Mouse (Mus musculus) induced T-regulatory cell, adult 2 months (primary cell): ENCODE results near the gene Cutc.

ENCODE experiments used
- DNase-seq: peaks from one replicate; pipeline ENCODE4 v3.0.0-alpha.2; 2012; ENCODE audit warnings: low read depth

Gene Cutc

DNA sequence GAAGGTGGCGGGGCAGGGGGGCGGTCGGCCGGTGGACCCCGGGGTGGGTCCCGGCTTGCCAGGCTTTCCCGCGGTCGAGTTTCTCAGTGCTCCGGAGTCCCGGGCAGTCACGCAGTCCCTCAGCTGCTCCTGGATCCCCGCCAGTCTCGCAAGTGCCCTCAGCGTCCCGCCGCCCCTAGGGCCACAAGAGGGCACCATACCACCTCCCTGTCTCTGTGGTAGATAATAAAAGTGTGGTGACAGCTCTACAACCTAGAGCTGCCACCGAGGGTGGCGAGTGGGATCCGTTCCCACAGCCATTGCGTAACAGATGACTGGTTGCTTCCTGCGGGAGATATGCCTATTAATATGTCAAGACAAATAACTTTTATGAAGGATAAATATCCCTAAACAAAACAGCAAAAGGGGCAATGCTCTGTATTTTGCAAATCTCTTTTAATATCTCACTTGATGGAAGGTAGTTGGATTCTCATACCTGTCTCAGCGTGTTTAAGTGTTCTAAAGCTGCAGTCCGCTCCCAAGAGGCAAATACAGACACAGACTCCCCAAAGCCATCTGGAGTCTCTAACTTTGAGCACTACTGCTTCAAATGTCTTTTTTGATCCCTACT, 535 bp downstream of the Cutc start:
- peak; percentile 90 for DNase-seq

DNA sequence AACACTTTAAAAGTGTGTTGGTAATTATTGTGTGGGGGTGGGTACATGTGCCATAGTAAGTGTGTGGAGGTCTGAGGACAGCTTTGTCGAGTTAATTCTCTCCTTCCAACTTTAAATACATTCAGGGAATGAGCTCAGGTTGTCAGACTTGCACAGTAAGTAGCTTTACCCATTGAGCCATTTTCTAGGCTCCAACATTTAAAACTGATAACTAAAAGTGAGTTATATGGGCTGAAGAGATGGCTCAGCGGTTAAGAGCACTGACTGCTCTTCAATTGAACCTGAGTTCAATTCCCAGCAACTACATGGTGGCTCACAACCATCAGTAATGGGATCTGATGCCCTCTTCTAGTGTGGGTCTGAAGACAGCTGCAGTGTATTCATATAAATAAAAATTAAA, 1.4 kb downstream of the Cutc start:
- no peak for DNase-seq

DNA sequence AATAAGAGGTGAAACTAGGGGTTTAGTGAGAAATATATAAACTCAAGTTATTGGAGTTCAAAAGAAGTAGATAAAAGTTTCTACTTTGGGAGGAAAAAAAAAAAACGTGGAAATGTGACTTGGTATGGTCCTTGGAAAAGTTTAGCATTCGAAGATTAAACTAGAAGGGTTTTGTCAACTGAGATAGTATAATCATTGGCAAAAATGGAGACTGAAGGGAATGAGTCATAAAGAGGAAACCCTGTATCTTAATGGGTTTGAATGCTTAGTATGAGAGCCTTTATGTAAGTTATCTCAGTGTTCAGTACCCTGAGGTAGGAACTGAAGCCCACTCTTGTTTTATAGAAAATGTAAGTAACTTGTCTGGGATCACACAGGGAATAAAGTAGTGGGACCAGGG, 2.1 kb downstream of the Cutc start:
- DNase-seq, result no peak

DNA sequence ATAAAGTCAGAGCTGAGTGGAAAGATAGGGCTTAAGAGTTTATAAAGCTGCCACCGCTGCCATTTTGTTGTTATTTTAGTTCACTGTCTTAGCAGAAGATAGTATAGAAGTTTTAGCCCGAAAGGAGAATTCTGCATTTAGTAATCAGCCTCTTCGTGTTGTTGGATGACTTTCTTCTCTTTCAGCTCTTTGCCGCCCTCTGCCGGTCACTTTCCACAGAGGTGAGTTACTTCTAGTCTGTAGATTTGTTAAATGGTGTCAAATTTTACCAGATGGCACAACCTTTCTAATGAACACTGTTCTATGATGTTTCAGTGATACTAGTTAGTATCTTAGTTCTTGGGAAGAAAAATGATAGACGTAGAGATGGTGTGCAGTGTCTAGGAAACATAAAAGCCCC, 7.7 kb downstream of the Cutc start:
- peak; percentile 91 for DNase-seq

DNA sequence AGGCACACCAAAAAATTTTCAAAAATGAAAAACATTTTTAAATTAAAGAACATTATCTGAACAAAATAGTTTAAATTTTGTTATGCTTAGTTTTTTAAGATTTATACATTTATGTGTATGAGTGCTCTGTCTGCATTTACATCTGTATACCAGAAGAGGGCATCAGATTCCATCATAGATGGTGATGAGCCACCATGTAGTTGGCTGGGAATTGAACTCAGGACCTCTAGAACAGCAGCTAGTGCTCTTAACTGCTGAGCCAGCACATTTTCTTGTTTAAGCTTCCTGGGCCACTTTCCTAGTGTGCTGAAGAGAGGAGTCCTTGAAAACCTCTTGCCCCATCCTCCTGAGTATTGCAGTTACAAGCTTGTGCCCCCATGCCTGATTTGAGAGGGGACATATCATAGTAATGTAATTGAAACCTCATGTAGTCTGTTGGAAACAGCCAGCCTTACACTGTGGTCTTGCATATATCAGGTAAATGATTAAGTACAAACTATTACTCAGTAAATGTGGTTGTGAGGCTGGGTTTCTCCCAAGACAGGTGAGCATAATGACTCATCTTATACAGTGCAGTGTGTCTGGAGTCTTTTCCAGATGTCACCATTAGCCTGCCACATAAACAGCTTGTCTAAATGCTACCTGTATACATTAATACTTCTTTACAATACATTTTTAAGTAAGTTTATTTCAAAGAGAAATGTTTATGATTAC, 8.9 kb downstream of the Cutc start:
- DNase-seq, result no peak

DNA sequence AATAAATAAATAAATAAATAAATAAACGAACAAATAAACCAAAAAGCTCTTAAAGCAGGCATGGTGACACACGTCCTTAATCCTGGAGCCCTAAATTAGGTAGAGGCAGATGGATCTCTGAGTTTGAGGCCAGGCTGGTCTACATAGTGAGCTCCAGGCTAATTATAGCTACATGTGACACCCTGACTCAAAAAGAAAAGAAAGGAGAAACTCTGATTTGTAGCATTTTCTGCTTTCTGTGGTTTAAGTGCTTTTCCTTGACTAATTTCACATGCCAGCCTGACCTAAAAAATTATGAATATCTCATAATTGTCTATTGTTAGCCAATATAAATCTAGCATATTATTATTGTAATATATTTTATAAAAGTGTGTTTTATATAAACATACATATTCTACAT, 9.6 kb downstream of the Cutc start:
- no peak for DNase-seq

DNA sequence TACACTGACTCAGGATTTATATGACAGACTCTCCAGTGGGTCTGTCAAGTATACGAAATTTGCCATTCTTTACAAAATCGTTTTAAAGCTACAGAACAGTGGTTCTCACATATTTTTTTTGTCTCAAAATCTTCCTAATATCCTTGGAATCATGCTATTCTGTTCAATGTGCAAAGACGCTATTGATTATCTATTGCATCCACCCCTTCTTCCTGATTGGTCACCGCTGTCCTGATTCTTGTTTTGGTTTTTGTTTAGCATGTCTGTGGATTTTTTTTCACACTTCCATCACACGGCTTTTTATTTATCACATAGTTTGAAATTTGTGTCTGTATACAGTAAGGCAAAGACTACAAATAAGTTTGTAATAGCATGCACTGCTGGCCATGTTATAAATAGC, 13.7 kb downstream of the Cutc start:
- no peak for DNase-seq

DNA sequence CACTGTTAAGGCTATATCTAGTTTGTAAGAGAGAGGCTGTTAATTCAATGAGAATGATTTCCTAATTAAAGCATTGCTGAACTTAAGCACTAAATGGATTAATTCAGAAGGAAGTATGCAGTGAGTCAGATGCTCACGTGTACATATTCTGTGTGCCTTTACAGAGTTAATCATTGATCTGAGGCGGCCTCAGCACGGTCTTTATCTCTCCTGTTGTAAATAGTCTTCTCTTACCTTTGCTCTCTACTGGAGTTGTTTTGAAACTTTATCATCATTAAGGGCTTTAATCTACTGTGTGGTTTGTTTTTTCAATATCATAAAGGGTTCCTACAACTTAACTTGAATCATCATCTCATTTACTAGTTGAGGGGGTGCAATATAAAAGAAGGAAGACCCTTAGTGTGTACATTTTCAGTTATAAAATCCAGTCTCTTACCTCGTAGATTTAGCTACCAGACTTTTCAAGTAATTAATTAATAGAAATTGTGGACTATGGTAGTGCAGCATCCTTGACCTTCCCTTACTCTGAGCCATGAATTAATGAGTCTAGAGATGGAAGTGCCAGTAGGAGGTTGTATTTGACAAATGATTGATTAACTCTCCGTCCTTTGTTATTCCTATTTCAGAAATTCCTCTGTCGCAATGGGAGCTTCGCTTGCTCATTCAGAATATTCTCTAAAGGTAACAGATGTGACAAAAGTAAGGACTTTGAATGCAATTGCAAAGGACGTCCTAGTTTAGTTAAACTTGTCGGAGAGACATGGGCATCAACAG, 14.9 kb downstream of the Cutc start:
- no peak for DNase-seq

DNA sequence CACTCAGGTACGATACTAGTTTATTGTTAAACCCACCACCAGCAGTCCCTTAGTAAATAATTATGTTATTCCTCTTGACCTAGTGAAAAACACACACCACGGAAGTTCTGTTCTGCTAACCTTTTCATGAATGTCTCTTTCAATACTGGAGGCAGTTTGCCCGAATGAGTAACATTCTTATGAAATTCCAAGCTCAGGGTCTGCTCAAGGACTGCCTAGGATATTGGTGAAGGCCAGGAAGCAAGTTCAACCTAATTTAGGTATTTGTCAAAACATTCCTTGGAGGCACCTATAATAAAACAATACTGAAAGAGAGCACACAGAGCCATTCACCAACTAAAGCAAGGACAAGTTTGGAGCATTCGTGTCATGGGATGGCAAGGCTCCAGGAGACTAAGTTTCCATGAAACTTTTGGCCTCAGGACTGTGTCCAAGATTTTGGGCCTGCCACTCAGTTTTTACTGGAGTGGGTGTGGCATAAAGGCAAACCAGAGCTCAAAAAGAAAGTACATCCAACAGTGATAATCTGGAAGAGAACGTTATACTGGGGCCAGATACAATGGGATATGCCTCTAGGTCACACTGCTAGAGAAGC, 16.7 kb downstream of the Cutc start:
- no peak for DNase-seq

DNA sequence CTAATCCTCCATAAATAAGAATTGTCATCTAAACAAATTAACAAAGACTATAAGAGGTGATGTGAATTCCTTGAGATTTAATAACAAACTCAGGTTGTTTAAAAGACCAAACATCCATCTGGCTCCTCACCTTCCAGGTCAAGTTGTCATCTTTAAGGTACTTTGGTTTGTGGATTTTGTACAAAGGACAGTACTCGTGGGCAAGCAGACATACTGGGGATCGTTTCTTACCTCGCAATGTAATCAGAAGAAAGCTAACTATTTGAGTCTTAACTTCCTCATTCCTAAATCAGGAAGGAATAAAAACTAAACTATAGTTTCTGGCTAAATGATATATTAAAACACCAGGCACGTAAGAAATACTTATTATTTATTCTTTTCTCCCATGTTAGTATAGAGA, 17.8 kb downstream of the Cutc start:
- DNase-seq, result no peak

DNA sequence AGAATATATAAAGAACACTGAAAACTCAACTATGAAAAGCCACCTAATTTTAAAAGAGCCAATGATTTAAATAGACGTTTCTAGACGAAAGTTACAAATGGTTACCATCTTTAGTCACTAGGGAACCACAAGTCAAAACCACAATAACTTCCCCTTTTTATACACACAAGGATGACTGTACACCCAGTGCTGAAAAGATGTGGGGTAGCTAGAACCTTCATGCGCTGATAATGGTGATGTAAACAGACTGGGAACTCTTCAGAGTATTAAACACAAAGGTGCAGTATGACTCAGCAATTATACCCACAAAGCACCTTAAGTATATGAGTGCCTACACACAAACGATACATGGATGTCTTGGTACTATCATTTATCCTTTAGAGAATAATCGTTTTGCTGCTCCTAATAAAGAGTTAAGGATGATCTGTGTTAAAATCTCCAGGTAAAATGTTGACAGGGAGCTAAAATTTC, 18.7 kb downstream of the Cutc start:
- DNase-seq, result peak; percentile 71

DNA sequence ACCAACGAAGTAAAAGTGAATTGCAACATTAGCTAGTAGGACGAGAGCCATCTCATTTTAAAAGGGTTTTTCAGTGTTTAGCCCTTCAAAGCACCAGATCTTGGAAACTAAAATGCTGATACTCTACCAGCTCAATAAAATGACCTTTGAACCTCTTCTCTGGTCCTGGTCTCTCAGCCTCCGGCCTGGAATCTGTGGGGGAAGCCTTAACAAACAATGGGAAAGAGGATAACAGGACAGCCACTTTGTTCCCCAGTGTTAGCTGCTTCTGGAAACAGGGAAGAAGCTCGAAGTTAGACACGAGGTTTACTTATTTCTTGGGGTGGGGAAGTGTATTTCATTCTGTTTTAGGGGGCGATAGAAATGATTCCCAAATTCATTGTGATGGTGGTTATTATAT, 19.5 kb downstream of the Cutc start:
- DNase-seq, result no peak

DNA sequence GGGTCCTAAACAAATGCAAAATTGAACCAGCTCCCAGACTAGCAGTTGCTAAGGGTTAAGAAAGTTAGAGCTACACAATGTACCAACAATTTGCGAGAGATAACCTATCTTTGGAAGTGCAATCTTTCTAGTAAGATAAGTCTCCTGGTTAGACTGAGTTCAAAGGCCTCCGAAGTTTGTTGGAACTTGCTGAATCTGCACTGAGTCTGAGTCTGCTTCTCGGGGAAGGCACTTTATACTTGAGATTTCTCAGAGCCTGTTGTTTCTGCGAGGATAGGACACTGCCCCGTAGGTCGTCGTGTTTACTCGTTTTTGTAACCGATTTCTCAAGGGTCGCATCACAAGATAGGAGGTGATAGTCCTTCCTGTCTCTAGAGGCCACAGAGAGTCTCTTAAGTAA, 22.6 kb downstream of the Cutc start:
- DNase-seq, result no peak

DNA sequence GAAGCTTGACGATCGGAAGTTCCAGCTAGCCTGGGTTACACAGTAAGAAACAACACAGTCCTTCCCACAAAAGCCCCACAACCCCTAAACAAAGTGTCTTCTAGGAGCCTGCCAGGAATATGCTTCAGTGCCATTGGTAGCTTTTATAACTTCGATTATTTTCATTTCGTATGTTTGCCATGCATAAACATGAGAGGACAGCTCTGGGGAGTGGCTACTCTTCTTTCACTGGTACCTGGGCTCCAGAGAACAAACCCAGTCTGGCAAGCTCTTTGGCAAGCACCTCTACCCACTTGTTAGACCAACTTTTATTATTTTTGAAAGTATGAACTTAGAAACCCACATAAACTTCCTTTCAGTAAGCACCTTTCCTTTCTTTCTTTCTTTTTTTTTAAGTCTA, 23.8 kb downstream of the Cutc start:
- DNase-seq, result no peak

DNA sequence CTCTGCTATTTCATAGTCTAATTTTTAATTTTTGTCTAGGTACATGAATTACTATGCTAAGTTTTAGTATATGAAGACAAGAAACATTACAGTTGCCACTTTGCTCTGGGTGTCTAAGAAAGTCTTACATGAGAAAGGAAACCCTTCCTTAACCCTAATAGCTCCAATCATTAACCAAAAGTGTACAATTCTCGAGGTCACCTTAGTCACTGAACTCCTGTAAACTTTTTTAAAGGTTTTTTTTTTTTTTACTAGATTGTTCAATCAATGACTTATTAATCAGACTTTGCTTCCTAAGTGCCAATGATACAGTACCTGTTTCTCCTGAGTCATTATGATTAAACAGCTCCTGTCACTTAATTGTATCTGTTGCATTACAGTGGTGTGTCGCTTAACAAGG, 24.5 kb downstream of the Cutc start:
- DNase-seq, result no peak

DNA sequence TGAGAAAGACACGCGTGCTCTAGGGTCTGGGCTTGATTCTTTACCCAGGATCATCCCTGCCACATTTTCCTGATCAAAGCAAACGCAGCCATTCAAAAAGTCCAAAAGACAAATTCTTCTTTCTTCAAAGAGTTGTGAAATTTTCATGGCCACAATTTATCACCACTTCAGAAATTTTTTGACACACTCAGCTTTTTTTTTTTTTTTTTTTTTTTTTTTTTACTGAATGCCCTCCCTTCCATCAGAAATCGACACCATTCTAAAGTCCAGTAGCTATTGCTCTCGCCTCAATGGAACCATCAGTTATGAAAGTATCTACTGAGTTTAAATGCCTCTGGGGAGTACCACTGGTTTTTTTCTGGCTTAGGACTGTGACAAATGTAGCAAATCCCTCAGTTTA, 27.6 kb downstream of the Cutc start:
- DNase-seq, result no peak

DNA sequence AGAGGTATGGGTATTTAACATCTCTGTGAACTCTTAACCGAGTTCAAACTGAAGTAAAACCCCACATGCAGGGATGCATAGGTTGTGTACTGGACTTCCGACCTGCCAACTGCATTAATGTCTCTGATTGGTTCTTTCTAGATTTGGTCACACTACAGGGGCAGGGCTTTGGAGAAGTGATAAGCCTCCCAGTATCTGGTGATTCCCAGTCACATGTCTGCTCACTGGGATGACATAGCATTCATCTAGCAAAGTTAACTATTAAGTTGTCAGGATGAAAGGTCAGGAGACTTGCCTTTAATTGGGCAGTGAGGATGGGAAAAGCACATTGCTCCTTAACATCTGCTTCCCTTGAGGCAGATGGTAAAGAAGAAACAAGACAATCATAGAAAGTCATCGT, 29.2 kb downstream of the Cutc start, which contains the start of gene Abcc2:
Abcc2 (plus strand) TSS at position 213 of the 400 bp plus-strand sequence.
- DNase-seq, result no peak

DNA sequence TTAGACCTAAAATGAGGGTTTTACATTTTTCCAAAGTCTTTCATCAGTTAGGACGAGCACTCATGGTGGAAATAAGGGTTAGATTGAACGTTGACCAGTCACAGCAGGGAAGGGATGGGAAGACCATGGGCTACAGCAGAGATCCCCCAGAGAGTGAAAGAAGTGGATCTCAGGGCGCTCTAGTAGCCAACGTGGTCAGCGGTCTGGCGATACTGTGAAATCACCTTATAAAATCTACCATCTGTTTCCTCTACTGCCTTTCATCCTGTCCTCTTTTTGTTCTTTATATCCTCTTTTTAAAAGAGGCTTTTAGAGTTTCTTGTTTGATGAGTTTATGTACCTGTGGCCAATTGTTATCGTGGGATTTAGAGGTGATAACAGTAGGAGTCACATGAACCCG, 32.0 kb downstream of the Cutc start:
- no peak for DNase-seq

DNA sequence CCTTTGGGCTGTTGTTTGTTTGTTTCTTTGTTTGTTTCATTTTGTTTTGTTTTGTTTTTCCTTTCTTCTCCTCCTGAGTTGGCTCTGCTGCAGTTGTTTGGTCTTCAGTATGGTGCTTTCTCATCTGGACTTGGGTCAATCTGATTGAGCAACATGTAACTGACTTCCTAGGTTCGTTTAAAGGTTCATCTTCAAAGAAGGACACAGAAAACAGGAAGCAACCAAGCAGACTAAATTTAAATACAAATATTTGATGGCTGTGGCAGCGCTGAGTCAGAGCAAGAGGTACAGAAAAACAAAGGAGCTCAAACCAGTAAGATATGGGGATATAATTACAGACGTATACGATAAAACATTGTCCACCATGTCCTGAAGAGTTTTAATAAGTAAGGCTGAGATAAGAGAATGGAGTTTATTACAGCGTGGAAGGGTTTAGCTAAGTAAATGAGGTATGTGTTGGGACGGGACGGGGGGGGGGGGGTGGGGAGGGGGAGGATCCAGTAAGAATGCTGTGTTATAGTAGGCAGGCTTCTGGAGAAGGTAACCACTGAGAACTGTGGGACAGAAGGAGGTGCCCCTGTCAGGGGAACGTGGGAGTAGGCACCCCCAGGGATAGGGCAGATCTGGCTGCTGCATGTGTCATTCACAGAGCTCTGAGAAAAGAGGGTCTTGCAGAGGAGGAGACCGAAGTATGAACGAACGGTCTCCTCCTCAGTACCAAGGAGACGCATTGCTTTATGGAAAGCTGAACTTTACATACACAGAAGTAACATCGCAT, 33.6 kb downstream of the Cutc start:
- DNase-seq, result no peak

DNA sequence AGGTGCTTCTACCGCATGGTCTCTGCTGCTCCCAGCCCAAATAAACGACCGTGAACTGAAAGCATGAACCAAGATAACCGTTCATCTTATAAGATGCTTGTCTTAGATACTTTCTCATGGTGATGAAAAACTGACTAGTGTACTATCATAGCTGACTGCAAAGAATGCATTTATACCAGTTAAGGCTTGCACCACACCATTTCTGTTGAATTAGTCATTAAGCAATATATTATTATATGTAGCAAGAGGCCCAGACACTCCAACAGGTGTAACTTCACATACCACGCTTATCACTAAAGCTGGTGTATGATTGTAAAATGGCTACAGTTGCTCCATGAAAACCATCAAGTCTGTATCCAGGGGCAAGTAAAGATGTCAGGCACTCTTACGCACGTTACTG, 37.0 kb downstream of the Cutc start:
- DNase-seq, result no peak

DNA sequence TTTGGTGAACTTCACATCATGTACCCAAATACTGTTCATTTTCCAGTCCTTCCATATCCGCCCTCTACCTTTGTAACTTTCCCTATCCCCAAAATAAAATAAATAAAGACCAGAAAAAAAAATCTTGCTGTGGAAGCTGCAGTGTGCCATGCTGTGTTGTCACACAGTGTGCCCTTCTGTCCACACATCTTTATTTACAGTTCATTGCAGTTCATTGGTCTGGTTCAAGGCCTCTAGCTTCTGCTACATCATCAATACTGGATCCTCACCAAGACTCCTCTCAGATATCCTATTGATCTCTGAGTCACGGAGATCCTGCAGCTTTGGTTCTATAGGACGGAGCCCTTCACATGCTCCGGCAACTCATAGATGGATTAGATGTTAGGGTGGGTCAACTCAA, 39.7 kb downstream of the Cutc start:
- DNase-seq, result no peak

DNA sequence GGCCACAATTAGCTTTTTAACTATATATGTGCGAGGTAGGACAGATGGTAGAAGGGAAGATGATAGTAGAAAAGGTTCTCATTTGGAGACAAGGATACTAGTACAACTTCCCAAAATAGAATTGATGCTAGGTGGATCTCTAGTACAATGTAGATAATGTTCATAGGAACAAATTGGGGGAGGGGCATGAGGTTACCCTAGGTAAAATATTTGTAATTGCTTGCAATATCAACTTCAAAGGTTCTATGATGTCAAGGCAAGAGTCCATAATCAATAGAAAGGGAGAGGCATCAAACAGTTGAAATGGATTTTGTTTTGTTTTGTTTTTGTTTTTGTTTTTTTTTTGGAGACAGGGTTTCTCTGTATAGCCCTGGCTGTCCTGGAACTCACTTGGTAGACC, 41.2 kb downstream of the Cutc start:
- DNase-seq, result no peak
